Mouse (Mus musculus) c-Kit-negative CD71-positive TER-119-positive erythroid progenitor cells, embryonic 14.5 days (primary cell): ENCODE measurements around the gene Setx.
A peak's percentile ranks its signal among the peaks of the same experiment; 100 is the strongest.

Experiments
- DNase-seq: peaks from one replicate; pipeline ENCODE4 v3.0.0-alpha.2; 2013; ENCODE audit warnings: low read depth, low spot score

Setx gene

DNA sequence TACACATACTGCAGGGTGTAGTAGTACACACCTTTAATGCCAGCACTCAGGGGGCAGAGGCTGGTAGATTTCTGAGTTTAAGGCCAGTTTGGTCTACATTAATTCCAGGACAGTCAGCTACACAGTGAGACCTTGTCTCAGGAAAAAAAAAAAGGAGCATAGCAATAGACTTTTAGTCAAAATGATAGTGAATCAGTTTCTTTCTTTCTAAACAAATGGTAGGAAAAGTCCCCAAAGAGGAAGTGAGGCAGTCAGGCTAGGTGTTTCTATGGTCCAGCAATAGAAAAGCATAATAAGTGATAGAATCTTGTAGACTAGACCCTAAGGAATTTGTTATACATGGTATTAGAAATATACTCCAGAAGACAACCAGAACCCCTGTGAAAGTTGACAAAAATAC, 11.2 kb downstream of the Setx start:
- DNase-seq: no peak

- no peak for DNase-seq
These were observed 28.0 kb downstream of the Setx start for GRCm38 (mm10) chr2:29151941-29152340.

- no peak for DNase-seq
These were observed 44.1 kb downstream of the Setx start for GRCm38 (mm10) chr2:29168067-29168466.

GRCm38 (mm10) chr2:29174887-29175286, 50.9 kb downstream of the Setx start:
- no peak for DNase-seq

GRCm38 (mm10) chr2:29179810-29180209, 55.8 kb downstream of the Setx start:
- no peak for DNase-seq

DNA sequence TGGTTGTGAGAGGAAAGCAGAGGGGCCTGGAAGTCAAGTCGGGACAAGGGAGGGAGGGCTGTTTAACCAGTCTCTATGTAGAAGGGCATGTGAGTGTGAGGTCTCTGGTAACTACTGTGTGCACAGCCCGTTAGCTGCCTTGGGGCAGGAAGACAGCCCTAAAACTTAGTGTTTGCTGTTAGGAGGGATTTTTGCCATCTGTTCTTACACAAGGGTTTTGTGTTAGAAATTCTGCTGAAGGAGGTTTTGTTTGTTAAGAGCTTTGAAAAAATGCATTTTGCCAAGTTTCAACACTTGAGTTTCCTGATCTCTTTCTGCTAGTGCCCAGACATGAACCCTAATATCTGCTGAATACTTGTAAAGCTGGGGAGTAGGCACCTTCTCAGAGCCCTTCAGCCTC, 57.1 kb downstream of the Setx start:
- DNase-seq: no peak

DNA sequence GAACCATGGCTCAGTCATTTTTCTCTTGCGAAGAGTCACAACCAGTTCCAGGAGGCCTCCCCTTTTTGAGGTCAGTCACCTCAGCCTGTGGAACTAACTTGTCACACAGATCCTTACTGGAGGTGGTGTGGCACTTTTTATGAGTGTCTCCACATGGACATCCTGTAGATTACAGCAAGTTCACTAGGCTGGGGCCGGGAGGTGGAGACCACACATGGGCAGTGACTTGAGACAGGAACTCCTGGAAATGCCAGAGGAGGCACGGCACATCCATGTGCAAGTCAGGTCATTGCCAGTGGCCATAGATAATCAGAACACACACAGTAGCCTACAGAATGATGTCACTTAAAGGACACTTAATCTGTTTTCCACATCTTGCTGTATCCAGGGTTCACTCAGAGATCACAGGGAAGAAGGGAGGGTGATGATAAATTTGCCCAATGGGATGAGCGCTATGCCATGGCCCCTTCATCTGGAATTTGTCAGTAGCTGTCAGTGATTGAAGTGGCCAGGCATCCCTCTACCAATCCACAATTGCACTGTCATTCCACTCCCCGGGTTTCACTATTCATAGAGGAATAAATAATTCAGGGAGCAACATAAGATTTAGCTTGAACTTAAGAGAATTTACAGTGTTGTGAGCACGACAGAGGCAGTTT, 59.4 kb downstream of the Setx start:
- no peak for DNase-seq

DNA sequence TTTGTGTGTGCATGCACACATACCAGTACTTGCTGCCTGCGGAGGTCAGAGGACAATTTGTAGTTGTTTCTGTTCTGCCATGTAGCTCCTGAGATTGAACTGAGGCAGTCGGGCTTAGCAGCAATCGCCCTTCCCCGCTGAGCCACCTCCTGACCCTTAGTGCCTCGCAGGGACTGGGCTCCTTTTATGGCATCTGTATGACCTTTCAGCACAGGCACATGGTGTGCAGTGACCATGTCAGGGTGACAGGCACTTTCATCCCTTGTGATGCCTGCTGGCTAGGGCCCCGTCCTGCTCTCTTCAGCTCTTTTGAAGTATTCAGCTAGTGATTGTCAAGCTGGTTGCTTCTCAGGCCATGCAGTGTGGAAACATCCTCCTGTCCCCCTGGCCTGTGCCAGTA, 62.2 kb downstream of the Setx start:
- no peak for DNase-seq

GRCm38 (mm10) chr2:29190392-29190791, 66.4 kb downstream of the Setx start:
- no peak for DNase-seq

GRCm38 (mm10) chr2:29191216-29192215, 67.5 kb downstream of the Setx start:
- no peak for DNase-seq

GRCm38 (mm10) chr2:29192629-29193278, 68.8 kb downstream of the Setx start:
- DNase-seq: no peak

- no peak for DNase-seq
These were observed 70.0 kb downstream of the Setx start for GRCm38 (mm10) chr2:29193819-29194546.

DNA sequence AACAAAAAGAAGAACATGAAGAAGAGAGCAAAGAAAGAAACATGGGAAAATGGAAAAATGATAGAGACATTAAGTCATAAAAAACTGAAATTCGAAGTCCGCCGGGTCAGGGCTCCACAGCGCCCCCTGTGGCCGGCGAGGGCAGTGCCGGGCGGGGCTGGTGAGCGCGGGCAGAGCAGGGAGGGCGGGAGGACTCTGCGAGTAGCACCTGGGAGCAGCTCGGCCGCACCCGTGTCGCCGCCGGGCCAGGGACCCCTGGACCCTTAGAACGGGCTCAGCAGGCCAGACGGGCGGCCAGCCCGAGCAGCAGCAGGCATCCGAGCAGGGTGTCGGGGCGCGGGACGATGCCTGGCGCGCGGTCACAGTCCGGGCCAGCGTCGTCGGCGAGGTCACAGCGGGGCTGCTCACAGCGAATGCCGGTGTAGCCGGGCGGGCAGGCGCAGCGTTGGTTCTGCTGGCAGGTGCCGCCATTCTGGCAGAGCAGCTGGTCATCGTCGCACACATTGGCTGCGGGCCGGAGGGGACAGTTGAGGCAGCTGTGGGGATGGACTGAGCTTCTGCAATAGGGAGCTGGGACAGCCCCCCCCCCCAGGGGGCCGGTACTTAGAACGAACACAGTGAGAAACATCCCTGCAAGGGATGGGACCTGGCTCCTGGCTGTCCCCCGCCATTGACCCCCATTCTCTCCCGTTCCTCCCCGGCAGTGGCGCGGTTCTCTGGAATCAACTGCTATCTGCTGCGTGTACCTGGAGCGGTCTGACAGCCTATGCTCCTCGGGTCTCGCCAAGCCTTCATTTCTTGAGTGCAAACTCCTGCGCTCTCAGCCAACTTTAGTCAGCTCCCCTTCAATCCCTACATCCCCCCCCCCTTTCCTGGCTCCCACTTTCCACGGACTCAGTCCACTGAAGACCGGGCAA, 70.8 kb downstream of the Setx start:
- peak; percentile 13 for DNase-seq

DNA sequence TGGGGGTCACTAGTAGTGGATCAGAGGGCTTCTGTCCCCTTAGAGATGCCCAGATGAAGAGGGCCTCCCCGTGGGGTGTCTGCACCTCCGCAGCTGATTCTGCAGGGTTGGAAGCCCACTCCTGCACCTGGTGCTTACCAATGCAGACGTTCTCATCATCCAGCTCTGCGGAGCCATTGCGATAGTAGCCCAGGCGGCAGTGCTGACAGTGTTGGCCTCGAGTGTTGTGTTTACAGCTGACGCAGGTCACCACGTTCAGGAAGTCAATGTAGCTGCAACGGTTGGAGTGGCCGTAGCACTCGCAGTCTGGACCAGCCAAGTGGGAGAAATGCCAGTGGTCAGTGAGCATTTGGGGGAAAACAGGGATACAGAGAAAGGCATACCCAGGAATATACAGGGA, 72.9 kb downstream of the Setx start:
- no peak for DNase-seq

DNA sequence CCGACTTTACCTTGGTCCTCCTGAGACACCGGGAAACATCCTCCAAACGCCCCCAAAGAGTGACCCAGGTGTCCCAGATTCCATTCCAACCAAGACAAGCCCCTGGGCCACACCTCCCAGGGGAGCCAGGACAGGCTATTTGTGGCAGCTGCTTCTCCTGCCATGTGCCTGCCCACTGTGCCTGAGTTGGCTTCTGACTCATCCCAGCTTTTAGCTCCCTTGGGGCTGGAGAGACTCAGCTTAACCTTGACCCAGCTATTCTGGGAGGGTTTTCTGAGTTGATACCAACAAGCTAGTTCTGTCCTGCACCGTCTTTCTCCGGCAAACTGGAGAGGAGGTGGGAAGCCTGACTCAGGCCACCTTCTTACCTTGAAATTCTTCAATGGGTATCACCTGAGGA, 74.5 kb downstream of the Setx start:
- DNase-seq: no peak

DNA sequence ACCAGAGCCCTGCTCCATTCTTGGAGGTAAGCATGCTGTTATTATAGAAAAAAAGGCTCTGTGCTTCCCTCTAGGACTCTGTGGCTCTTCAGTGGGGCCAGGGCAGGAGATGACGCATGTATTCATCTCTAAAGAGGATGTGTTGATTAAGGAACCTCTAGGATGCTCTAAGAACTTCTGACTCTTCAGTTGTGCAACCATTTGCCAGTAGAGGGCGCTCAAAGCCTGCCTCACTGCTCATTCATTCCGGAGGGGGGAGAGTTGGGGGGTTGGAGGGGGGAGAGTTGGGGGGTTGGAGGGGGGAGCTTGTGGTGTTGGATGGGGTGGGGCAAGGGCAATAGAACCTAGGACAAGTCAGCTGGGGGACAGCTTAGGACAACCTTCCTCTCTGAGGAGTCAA, 75.9 kb downstream of the Setx start:
- peak; percentile 20 for DNase-seq

DNA sequence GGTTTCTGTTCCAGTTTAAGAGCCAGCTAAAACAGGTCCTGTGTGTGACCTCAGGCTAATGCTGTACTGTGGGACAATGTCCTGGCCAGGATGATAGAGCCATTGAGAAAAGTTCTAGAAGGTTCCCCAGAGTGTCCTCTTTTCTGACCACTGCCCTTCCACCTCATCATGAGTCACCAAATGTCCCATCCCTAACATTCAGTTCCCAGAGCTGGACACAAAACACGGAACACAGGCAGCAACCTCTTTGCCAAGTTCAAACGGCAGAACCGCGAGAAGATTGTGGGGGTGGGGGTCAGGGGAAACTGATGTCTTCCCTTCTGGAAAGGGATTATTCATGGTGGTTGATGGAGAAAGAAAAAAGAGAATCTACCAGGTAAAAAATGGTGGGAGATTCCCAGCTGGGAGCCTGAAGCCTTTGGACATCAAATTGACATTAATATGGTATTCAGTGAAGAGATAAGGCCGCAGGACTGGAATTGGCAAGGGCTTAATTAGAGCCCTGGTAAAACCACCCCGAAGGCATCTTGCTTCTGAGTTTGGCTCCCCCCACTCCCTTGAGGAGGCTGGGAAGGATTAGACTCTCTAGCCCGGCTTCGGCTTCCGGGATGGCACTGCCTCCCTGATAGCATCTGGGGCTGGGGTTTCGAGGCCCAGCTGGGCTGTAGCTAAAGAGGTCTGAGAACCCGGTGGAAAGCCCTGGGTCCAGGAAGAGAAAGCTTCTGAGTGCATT, 77.4 kb downstream of the Setx start:
- no peak for DNase-seq

DNA sequence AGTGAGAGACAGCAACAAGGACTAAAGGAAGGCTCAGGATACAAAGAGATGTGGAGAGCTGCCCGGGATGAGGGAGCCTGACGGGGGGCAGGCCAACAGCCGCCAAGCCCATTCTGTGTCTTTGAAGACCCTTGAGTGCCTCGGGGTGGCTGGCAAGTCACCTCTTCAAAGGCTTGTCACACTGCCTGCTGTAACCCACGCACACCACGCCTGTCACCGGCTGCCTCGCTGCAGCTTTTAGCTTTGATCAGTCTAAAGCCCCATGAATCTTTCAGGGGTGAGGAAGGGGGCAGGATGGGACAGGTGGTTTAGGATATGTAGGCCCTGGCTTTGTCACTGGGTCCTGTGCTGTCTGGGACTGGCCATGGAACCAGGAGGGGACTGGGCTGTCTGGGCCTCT, 82.2 kb downstream of the Setx start:
- no peak for DNase-seq

- no peak for DNase-seq
These were observed 92.5 kb downstream of the Setx start for GRCm38 (mm10) chr2:29216286-29217012.
